Mouse (Mus musculus) WW6 (cell line): ENCODE results near the gene Brms1l.

Source experiments
- DNase-seq: peaks from one replicate; pipeline ENCODE4 v3.0.0-alpha.2; 2013; ENCODE audit warnings: low read depth, low spot score

The Brms1l gene

DNA sequence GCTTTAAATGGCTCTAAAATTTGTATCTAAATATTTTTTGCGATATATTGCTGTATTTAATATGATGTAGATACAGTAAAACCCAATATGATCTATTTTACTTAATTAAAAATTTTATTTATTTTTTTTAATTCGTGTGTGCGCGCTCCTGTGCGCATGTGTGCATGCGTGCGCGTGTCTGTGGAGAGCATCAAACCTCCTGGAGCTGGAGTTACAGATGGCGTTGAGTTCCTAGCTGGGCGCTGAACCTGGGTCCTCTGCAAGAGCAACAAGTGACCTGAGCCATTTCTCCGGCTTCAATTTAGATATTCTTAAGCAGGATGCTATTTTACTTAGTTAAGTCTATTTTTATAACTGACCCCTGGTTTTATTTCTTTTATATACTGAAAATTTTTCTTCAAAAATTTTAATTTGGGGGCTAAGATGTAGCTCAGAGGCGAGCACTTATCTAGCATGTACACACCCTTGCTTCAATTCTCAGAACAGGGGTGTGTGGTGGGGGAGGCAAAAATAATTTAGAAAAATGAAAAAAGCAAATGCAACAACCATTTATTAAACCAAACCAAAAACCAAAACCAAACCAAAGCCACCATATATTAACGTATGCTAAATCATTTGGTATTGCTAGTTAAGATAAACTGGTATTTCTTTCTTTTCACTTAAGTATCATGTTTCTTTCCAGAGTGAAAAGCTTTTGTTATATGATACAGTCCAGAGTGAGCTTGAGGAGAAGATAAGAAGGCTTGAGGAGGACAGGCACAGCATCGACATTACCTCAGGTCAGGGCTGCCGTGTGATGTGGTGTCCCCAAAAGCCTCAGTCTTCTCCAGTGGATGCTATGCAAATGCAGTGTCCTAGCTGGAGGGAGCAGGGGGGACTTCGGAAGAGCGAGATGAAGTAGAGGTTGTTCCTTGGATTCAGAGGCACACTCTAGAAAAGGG is 23.6 kb downstream of the Brms1l start:
- no peak for DNase-seq

DNA sequence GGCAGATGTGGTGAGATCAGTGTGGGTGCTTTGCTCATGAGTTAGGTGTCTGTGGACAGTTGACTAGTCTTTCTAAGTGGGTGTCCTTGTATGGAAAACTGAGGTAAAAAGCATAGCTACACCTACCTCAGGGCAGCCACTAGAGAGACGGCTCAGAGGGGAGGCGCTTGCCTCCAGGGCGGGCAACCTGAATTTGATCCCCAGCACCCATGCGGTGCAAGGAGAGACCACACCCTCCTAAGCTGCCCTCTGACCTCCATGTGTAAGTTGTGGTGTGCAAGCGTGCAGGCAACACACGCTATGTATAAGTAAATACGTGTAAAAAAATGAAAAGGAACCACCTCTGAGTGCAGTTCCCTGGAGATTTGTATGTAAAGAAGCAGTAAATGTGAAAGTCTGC is 24.5 kb downstream of the Brms1l start:
- DNase-seq: peak; percentile 38

GRCm38 (mm10) chr12:55867738-55868137 is 31.6 kb downstream of the Brms1l start:
- no peak for DNase-seq

DNA sequence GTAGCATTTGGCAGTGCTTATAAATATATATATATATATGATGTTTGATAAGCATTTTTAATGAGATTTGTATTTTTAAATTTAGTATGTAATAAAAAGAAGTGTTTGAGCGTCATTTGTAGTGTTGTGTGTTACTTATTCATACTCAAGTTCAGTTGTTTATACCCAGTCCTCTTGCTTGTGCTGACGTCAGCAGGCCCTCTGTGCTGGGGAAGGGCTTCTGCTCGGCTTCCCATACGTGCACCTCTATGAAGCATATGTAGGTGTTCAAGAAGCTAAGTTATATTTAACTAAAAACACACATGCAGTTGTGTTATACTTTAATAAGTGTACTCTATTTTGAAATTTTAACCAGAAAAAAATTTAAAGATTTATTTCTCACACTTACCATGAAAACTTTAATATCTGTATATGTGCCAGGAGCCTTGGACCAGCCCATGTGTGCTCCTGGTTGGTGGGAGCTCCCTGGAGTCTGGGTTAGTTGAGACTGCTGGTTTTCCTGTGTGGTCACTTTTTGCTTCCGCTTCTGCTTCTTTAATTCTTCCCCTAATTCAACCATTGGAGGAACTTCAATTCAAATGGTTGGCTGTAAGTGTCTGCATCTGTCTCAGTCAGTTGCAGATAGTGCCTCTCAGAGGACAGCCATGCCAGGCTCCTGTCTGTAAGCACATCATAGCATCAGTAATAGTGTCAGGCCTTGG is 33.6 kb downstream of the Brms1l start:
- DNase-seq: no peak

DNA sequence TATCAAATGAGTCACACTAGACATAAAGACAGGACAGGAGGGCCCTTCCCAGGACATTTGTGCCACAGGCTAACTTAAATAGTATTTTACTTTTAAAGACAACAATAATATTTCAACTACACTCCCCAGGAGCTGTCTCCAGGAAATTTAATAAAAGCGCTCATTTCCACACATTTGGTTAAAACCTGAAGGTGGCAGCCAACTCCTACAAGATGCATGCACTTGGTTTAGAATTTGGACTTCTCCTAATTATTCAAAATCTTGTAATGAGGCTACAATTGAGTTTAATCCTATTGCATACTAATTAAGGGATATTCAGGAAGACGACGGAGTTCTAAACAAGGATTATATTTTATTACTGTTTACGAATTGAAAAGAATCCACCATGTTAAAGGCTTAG is 49.3 kb downstream of the Brms1l start:
- no peak for DNase-seq

- no peak for DNase-seq
Observed at GRCm38 (mm10) chr12:55888570-55888969, 52.4 kb downstream of the Brms1l start.

DNA sequence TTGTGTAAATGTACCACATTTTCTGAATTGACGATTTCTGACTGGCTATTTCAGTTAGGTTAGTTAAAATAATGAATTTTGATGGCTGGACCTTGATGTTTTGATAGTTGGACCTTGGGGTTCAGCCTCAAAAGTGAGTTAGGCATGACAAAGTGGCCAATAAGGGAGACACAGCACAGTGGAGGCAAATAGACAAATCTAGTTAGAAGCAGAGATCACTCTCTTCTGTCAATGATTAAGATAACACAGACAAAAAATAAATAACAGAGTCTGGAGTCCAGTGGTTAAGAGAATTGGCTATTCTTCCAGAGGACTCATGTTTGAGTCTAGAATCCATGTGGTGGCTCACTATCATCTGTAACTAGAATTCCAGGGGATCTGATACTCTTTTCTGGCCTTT is 68.7 kb downstream of the Brms1l start:
- no peak for DNase-seq

DNA sequence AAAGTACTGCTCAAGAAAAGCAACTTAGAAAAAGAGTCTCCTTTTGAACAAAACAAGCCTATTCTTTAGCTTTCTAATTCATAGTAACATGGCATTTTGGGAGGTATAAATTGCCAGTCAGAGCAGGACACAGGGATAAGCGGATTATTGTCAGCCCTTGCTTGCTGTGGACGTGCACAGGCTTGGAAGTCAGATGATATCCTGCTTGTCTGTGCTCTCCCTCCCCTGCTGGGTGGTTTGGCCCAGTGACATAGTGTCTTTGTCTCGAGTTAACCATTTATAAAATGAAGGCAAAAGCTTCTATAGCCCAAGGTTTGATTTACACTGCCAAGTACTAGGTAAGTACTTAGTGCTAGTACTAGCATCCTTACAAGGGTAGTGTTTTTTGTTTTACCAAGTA is 76.0 kb downstream of the Brms1l start:
- DNase-seq: no peak

DNA sequence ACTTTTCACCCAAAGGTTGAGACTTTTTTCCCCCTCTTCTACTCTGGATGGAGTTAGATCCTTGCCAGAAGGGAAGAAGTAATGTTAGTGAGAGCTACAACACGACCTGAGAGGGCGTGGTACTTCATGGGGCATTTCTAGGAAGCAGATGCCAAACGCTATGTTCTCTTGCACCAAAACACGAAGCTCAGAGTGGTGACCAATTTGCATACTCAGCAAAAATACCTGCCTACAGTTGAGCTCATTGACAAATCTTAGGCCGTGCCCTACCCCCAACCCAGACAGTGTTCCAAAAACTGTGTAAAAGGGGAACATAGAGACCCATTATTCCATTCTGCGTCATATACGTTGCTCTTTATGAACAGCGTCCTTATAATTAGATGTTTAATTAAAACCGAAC is 77.1 kb downstream of the Brms1l start:
- no peak for DNase-seq

- no peak for DNase-seq
Observed at GRCm38 (mm10) chr12:55916250-55916649, 80.1 kb downstream of the Brms1l start.

DNA sequence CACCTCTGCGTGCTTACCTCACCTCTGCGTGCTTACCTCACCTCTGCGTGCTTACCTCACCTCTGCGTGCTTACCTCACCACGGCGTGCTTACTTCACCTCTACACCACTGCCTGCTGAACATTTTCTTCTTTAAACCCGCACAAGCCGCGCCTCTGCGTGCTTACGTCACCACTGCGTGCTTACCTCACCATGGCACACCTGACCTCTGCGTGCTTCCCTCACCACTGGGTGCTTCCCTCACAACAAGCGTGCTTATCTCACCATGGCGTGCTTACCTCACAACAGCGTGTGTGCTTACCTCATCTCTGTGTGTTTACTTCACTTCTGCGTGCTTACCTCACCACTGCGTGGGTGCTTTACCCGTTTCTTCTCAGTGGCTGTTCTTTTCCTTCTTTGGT is 80.9 kb downstream of the Brms1l start:
- peak; percentile 13 for DNase-seq
